Mouse (Mus musculus): ENCODE data around the gene Gpr153. TPM values are rescaled to one million over a fixed set of nuclear protein-coding genes. Genes with fewer than 3 reads are reported as not detected.

Gene Gpr153
- polyA plus RNA-seq, 1 experiment from 2014 or later: 13.1 TPM

- no peak overlapping the region for H3K4me3 ChIP-seq
- WGBS: 77% methylated on average over 6 of the region's 6 CpGs
- H3K9ac ChIP-seq: no peak overlapping the region
- H3K36me3 ChIP-seq: peaks cover 59% of the 10 kb centered on the region
- ATAC-seq (ENCODE audit: low FRiP score): no peak
- peaks cover 18% of the 10 kb centered on the region for H3K4me1 ChIP-seq
- no peak overlapping the region for H3K4me2 ChIP-seq (replicated peaks)
- H3K9me3 ChIP-seq (replicated peaks): no peaks in the 10 kb centered on the region
- H3K27ac ChIP-seq: no peak overlapping the region
- H3K27me3 ChIP-seq: no peaks in the 10 kb centered on the region
Measured at GRCm38 (mm10) chr4:152328691-152329090, 54.7 kb downstream of the Gpr153 start.

GRCm38 (mm10) chr4:152332952-152333351 is 58.9 kb downstream of the Gpr153 start:
- H3K27ac ChIP-seq: no peak overlapping the region
- H3K27me3 ChIP-seq: peaks cover 15% of the 10 kb centered on the region
- peaks cover 2% of the 10 kb centered on the region; the same call in 1 of the 2 replicates for H3K4me1 ChIP-seq
- H3K4me3 ChIP-seq: no peak overlapping the region
- H3K9ac ChIP-seq: no peak overlapping the region
- H3K9me3 ChIP-seq (replicated peaks): no peaks in the 10 kb centered on the region
- 48% methylated on average over 2 of the region's 2 CpGs for WGBS
- no peak overlapping the region for H3K4me2 ChIP-seq (replicated peaks)
- peaks cover 79% of the 10 kb centered on the region for H3K36me3 ChIP-seq
- ATAC-seq (ENCODE audit: low FRiP score): peak; percentile 23; the same call in 1 of the 2 replicates

- H3K4me1 ChIP-seq: 0 out of 2 replicates have a peak, but pooled peaks cover 3% of the 10 kb centered on the region
- H3K27me3 ChIP-seq: peaks cover 19% of the 10 kb centered on the region
- H3K36me3 ChIP-seq: peaks cover 76% of the 10 kb centered on the region
- no peak overlapping the region for H3K4me3 ChIP-seq
- WGBS: 93% methylated on average over 12 of the region's 12 CpGs
- no peak overlapping the region for H3K27ac ChIP-seq
- H3K9me3 ChIP-seq (replicated peaks): no peaks in the 10 kb centered on the region
- ATAC-seq (ENCODE audit: low FRiP score): no peak
- H3K4me2 ChIP-seq (replicated peaks): no peak overlapping the region
- H3K9ac ChIP-seq: no peak overlapping the region
Measured at GRCm38 (mm10) chr4:152333587-152333986, 59.6 kb downstream of the Gpr153 start.

Other genes starting within 250 kb of the Gpr153 start
- gene Zbtb48, start 246.6 kb upstream of the Gpr153 start, polyA plus RNA-seq (2016; fragmentation: Nextera tagmentation; extraction: Ambion mirVana): 20.4 and 25.2 TPM in 2 replicates
- gene Tas1r1, start 235.7 kb upstream of the Gpr153 start, polyA plus RNA-seq (2016; fragmentation: Nextera tagmentation; extraction: Ambion mirVana): 1.0 and 1.2 TPM in 2 replicates
- 32.6 and 33.9 TPM in 2 replicates for gene Nol9, start 234.9 kb upstream of the Gpr153 start, polyA plus RNA-seq (2016; fragmentation: Nextera tagmentation; extraction: Ambion mirVana)
- 11.7 and 12.0 TPM in 2 replicates for gene Plekhg5, start 201.7 kb upstream of the Gpr153 start, polyA plus RNA-seq (2016; fragmentation: Nextera tagmentation; extraction: Ambion mirVana)
- gene Tnfrsf25, start 158.3 kb upstream of the Gpr153 start, polyA plus RNA-seq (2016; fragmentation: Nextera tagmentation; extraction: Ambion mirVana): 0.59 and 0.74 TPM in 2 replicates
- 0.82 and 2.3 TPM in 2 replicates for gene Espn, start 121.9 kb upstream of the Gpr153 start, polyA plus RNA-seq (2016; fragmentation: Nextera tagmentation; extraction: Ambion mirVana)
- gene Hes2, start 115.4 kb upstream of the Gpr153 start, polyA plus RNA-seq (2016; fragmentation: Nextera tagmentation; extraction: Ambion mirVana): 2.4 and 2.9 TPM in 2 replicates
- gene Acot7, start 96.1 kb upstream of the Gpr153 start, polyA plus RNA-seq (2016; fragmentation: Nextera tagmentation; extraction: Ambion mirVana): 128 and 132 TPM in 2 replicates
- 1.2 and 2.1 TPM in 2 replicates for gene Hes3, start 17.4 kb downstream of the Gpr153 start, polyA plus RNA-seq (2016; fragmentation: Nextera tagmentation; extraction: Ambion mirVana)
- 25.3 and 25.6 TPM in 2 replicates for gene Icmt, start 23.0 kb downstream of the Gpr153 start, polyA plus RNA-seq (2016; fragmentation: Nextera tagmentation; extraction: Ambion mirVana)
- 2.5 and 3.8 TPM in 2 replicates for gene Rnf207, start 44.8 kb downstream of the Gpr153 start, polyA plus RNA-seq (2016; fragmentation: Nextera tagmentation; extraction: Ambion mirVana)
- 257 and 282 TPM in 2 replicates for gene Rpl22, start 51.5 kb downstream of the Gpr153 start, polyA plus RNA-seq (2016; fragmentation: Nextera tagmentation; extraction: Ambion mirVana)
- 4.1 and 4.8 TPM in 2 replicates for gene Chd5, start 64.4 kb downstream of the Gpr153 start, polyA plus RNA-seq (2016; fragmentation: Nextera tagmentation; extraction: Ambion mirVana)
- gene Nphp4, start 202.5 kb downstream of the Gpr153 start, polyA plus RNA-seq (2016; fragmentation: Nextera tagmentation; extraction: Ambion mirVana): 7.5 and 8.9 TPM in 2 replicates
- gene Kcnab2, start 203.6 kb downstream of the Gpr153 start, polyA plus RNA-seq (2016; fragmentation: Nextera tagmentation; extraction: Ambion mirVana): 17.5 and 19.3 TPM in 2 replicates

All from hindbrain, embryonic 12.5 days (tissue).